Mouse (Mus musculus) hindbrain, postnatal 0 days (tissue): ENCODE data around the gene Angel2. TPM values are rescaled to one million over a fixed set of nuclear protein-coding genes. Genes with fewer than 3 reads are reported as not detected.
A peak's percentile ranks its signal among the peaks of the same experiment; 100 is the strongest.

ENCODE experiments used
- ATAC-seq: fragments of 200-750 bp; cut with Nextera tagmentation; 2 replicates; pipeline ENCODE4 v1.8.0; 2017; ENCODE audit warnings: mild to moderate bottlenecking, moderate TSS enrichment, moderate library complexity
- DNase-seq: peaks from one replicate; pipeline ENCODE4 v3.0.0-alpha.2; 2015; ENCODE audit warnings: low spot score
- H3K27ac ChIP-seq: fragments of 300-500 bp; sonication (generic); 2 replicates; pipeline ENCODE4 v1.5.1; 2014; ENCODE audit warnings: mild to moderate bottlenecking
- H3K27me3 ChIP-seq: fragments of 300-500 bp; sonication (generic); 2 replicates; pipeline ENCODE4 v1.6.1; 2014; ENCODE audit warnings: low read length, mixed read lengths; ENCODE audit not compliant: insufficient read depth
- H3K36me3 ChIP-seq: fragments of 300-500 bp; sonication (generic); 2 replicates; pipeline ENCODE4 v1.6.1; 2014; ENCODE audit warnings: low read length, mixed read lengths; ENCODE audit not compliant: insufficient read depth
- H3K4me1 ChIP-seq: fragments of 300-500 bp; sonication (generic); 2 replicates; pipeline ENCODE4 v1.6.1; 2014; ENCODE audit warnings: antibody characterized with exemption, low read length, mixed read lengths; ENCODE audit not compliant: insufficient read depth
- H3K4me2 ChIP-seq: fragments of 300-500 bp; sonication (generic); 2 replicates; pipeline ENCODE4 v1.6.1; 2014; ENCODE audit warnings: low read depth, mild to moderate bottlenecking, low read length, moderate library complexity, mixed read lengths
- H3K4me3 ChIP-seq: fragments of 300-500 bp; sonication (generic); 2 replicates; pipeline ENCODE4 v1.5.1; 2014; ENCODE audit warnings: low read length
- H3K9ac ChIP-seq: fragments of 300-500 bp; sonication (generic); replicated peaks from 2 replicates; pipeline ENCODE4 v1.6.1; 2014; ENCODE audit warnings: mild to moderate bottlenecking, low read length, moderate library complexity, mixed read lengths
- H3K9me3 ChIP-seq: fragments of 300-500 bp; sonication (generic); 2 replicates; pipeline ENCODE4 v1.6.1; 2016; ENCODE audit warnings: low read length, mixed read lengths
- CTCF ChIP-seq: IDR thresholded peaks from 2 replicates; pipeline ENCODE4 v1.5.1; 2016; ENCODE audit warnings: antibody characterized with exemption, control low read depth, low read depth
- WGBS: fragments of 180-500 bp; shearing (Covaris S2); extraction: QIAGEN DNeasy Blood & Tissue Kit; methylation state at CpG from one replicate; pipeline ENCODE4 v1.1.7; 2014; 5-methylcytosine and 5-hydroxymethylcytosine counted together
- polyA plus RNA-seq: library from polyadenylated mRNA; unstranded; fragments of >200 nt; fragmentation: Nextera tagmentation; extraction: Ambion mirVana; gene quantifications from 2 replicates; pipeline ENCODE4 v1.2.1, GENCODE M21; 2015
- total RNA-seq: library from RNA; depleted of rRNA; stranded (reverse); fragments of >200 nt; gene quantifications from 2 replicates; pipeline ENCODE4 v1.2.3, GENCODE M21; 2014

Angel2 gene
- total and polyA plus RNA-seq, 2 experiments from 2014 or later, result 28.4 to 39.4 TPM

DNA sequence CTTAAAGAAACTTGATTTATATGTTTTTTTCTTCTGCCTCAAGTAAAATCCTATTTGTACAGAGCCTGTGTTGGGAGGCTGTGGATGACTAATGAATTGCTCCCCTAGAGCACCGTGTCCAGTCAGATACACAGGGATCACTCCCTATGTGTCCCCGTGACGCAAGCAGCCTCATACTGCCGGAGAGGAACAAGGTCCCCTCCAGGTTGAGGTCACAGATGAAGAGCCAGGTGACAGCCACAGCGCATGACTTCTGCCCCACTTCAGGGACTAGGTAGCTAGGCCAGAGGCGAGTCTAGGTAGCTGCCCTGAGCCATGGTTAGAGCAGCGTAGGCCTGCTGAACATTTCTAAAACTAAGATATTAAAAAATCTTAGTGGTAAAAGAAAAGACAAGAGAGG is 43.1 kb downstream of the Angel2 start:
- 92% methylated on average over 7 of the region's 7 CpGs for WGBS
- ATAC-seq, result no peak
- peaks cover 16% of the 10 kb centered on the region; the same call in 1 of the 2 replicates for H3K36me3 ChIP-seq

GRCm38 (mm10) chr1:190971708-190972610 is 47.0 kb downstream of the Angel2 start:
- peak; percentile 47 for DNase-seq
- TF ChIP-seq CTCF, result no peak
- no peaks in the 10 kb centered on the region for H3K9me3 ChIP-seq
- no peak overlapping the region for H3K9ac ChIP-seq
- no peak overlapping the region for H3K4me2 ChIP-seq
- H3K4me3 ChIP-seq, result no peak overlapping the region
- peaks cover 13% of the 10 kb centered on the region; the same call in 1 of the 2 replicates for H3K36me3 ChIP-seq
- 65% methylated on average over 14 of the region's 14 CpGs for WGBS
- H3K27me3 ChIP-seq, result no peaks in the 10 kb centered on the region
- no peak for ATAC-seq
- H3K27ac ChIP-seq, result peak overlapping the region; percentile 20; the same call in 1 of the 2 replicates
- H3K4me1 ChIP-seq, result peaks cover 14% of the 10 kb centered on the region; the same call in 1 of the 2 replicates

More for the DNA sequence above, 43.1 kb downstream of the Angel2 start:
- no peak for TF ChIP-seq CTCF
- Histone ChIP-seq H3K27me3 (no peaks in the 10 kb centered on the region), H3K9ac (no peak overlapping the region), H3K4me2 (no peak overlapping the region), H3K4me1 (peaks cover 6% of the 10 kb centered on the region; the same call in 1 of the 2 replicates), H3K4me3 (no peak overlapping the region), H3K9me3 (no peaks in the 10 kb centered on the region), H3K27ac (no peak overlapping the region)
- DNase-seq, result no peak

DNA sequence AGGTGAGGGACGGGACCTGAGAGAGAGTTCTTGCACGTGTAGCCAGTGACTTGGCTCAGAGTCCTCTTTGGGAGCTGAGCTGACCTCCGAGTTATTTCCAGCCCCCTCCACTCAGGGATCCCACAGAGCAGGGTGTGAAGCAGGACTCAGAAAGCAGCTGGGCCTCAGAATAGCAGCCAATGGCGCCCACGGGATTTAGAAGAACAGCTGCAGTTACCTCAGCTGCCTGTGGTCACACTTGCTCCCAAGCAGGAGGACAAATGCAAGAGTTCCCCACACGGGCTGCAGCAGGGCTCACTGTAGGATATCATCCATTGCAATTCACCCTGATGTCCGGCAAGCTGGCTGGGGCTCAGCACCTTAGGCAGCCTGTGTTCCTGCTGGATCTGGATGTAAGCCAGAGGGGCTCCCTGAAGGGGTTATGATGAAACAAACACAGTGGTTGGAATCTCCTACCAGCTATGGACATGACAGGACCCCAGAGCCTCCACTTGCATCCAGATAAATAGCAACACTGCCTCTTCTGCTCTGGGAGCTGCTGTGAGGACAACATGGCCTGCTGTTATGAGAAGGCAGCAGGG is 47.8 kb downstream of the Angel2 start:
- Histone ChIP-seq H3K4me2 (no peak overlapping the region), H3K4me1 (peaks cover 22% of the 10 kb centered on the region; the same call in 1 of the 2 replicates), H3K27ac (peak overlapping the region; percentile 20; the same call in 1 of the 2 replicates), H3K27me3 (no peaks in the 10 kb centered on the region), H3K9me3 (no peaks in the 10 kb centered on the region), H3K4me3 (no peak overlapping the region), H3K9ac (no peak overlapping the region), H3K36me3 (peaks cover 13% of the 10 kb centered on the region; the same call in 1 of the 2 replicates)
- no peak for TF ChIP-seq CTCF
- WGBS, result 27% methylated on average over 7 of the region's 7 CpGs
- ATAC-seq (no peak), DNase-seq (peak; percentile 54)

DNA sequence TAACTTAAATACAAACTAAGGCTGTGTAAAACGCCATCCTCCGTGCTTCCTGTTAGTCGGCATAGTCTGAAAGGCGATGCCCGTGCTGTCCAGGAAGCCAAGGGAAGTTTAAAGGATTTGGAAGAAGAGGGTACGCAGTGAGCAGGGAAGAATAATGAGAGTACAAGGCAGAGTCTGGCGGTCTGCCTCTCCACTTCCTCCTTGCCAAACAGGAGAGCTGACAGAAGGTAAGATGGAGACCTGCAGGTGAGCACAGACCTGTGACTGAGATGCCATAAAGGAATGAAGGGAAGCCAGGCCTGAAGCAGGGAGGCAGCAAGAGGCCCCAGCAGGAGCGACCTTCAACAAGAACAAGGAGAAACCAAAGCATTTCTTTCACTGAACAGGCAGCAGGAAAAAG is 49.3 kb downstream of the Angel2 start:
- H3K9me3 ChIP-seq, result no peaks in the 10 kb centered on the region
- no peak for TF ChIP-seq CTCF
- H3K9ac ChIP-seq, result no peak overlapping the region; the same call in 1 of the 2 replicates
- H3K4me1 ChIP-seq, result peaks cover 22% of the 10 kb centered on the region; the same call in 1 of the 2 replicates
- no peak overlapping the region for H3K4me3 ChIP-seq
- no peaks in the 10 kb centered on the region for H3K27me3 ChIP-seq
- ATAC-seq (no peak), DNase-seq (no peak)
- H3K27ac ChIP-seq, result no peak overlapping the region
- H3K4me2 ChIP-seq, result no peak overlapping the region
- 85% methylated on average over 8 of the region's 8 CpGs for WGBS
- peaks cover 10% of the 10 kb centered on the region; the same call in 1 of the 2 replicates for H3K36me3 ChIP-seq

GRCm38 (mm10) chr1:190974833-190975232 is 49.9 kb downstream of the Angel2 start:
- Histone ChIP-seq H3K4me2 (no peak overlapping the region), H3K36me3 (0 out of 2 replicates have a peak, but pooled peaks cover 4% of the 10 kb centered on the region), H3K9me3 (no peaks in the 10 kb centered on the region), H3K4me3 (no peak overlapping the region), H3K27me3 (no peaks in the 10 kb centered on the region), H3K27ac (no peak overlapping the region), H3K9ac (no peak overlapping the region; the same call in 1 of the 2 replicates), H3K4me1 (peaks cover 22% of the 10 kb centered on the region; the same call in 1 of the 2 replicates)
- TF ChIP-seq CTCF, result no peak
- ATAC-seq, result no peak
- 90% methylated on average over 1 of the region's 1 CpGs for WGBS
- DNase-seq, result no peak

- ATAC-seq (no peak), DNase-seq (peak; percentile 28)
- Histone ChIP-seq H3K36me3 (no peaks in the 10 kb centered on the region), H3K4me1 (peaks cover 22% of the 10 kb centered on the region; the same call in 1 of the 2 replicates), H3K4me2 (peak overlapping the region; percentile 87), H3K27me3 (no peaks in the 10 kb centered on the region), H3K9ac (peak overlapping the region; percentile 85), H3K27ac (peak overlapping the region; percentile 89; the same call in 1 of the 2 replicates), H3K4me3 (peak overlapping the region; percentile 50), H3K9me3 (no peaks in the 10 kb centered on the region)
- 31% methylated on average over 11 of the region's 11 CpGs for WGBS
- TF ChIP-seq CTCF, result no peak
Measured at GRCm38 (mm10) chr1:190976887-190977573, 52.1 kb downstream of the Angel2 start.
